Mouse (Mus musculus): ENCODE data around the gene Tmub1. TPM values are rescaled to one million over a fixed set of nuclear protein-coding genes. Genes with fewer than 3 reads are reported as not detected.

The Tmub1 gene
- polyA plus RNA-seq, 1 experiment from 2014 or later, result 38.4 TPM

Other genes with a start within 250 kb of the Tmub1 start
- gene Kcnh2, start 96.2 kb downstream of the Tmub1 start, polyA plus RNA-seq (2016; fragmentation: Nextera tagmentation; extraction: Ambion mirVana), result 32.4 and 33.9 TPM in 2 replicates
- gene Nos3, start 83.0 kb downstream of the Tmub1 start, polyA plus RNA-seq (2016; fragmentation: Nextera tagmentation; extraction: Ambion mirVana), result 8.3 and 9.7 TPM in 2 replicates
- gene Atg9b, start 55.7 kb downstream of the Tmub1 start, polyA plus RNA-seq (2016; fragmentation: Nextera tagmentation; extraction: Ambion mirVana), result 0.21 and 0.75 TPM in 2 replicates
- 54.5 and 55.3 TPM in 2 replicates for gene Abcb8, start 54.2 kb downstream of the Tmub1 start, polyA plus RNA-seq (2016; fragmentation: Nextera tagmentation; extraction: Ambion mirVana)
- 0.20 and 0.54 TPM in 2 replicates for gene Asic3, start 34.5 kb downstream of the Tmub1 start, polyA plus RNA-seq (2016; fragmentation: Nextera tagmentation; extraction: Ambion mirVana)
- gene Cdk5, start 24.3 kb downstream of the Tmub1 start, polyA plus RNA-seq (2016; fragmentation: Nextera tagmentation; extraction: Ambion mirVana), result 46.4 and 61.4 TPM in 2 replicates
- 33.5 and 39.7 TPM in 2 replicates for gene Slc4a2, start 24.0 kb downstream of the Tmub1 start, polyA plus RNA-seq (2016; fragmentation: Nextera tagmentation; extraction: Ambion mirVana)
- gene Fastk, start 2.6 kb downstream of the Tmub1 start, polyA plus RNA-seq (2016; fragmentation: Nextera tagmentation; extraction: Ambion mirVana), result 114 and 127 TPM in 2 replicates
- gene Agap3, start 4.3 kb upstream of the Tmub1 start, polyA plus RNA-seq (2016; fragmentation: Nextera tagmentation; extraction: Ambion mirVana), result 31.9 and 36.5 TPM in 2 replicates
- gene Gbx1, start 79.3 kb upstream of the Tmub1 start, polyA plus RNA-seq (2016; fragmentation: Nextera tagmentation; extraction: Ambion mirVana), result 1.3 and 1.5 TPM in 2 replicates
- gene Asb10, start 93.1 kb upstream of the Tmub1 start, polyA plus RNA-seq (2016; fragmentation: Nextera tagmentation; extraction: Ambion mirVana), result 0.17 TPM in 1 of 2 replicates, not detected in the other
- 0.07 and 0.10 TPM in 2 replicates for gene 4931409K22Rik, start 109.0 kb upstream of the Tmub1 start, polyA plus RNA-seq (2016; fragmentation: Nextera tagmentation; extraction: Ambion mirVana)
- 125 and 159 TPM in 2 replicates for gene Abcf2, start 129.6 kb upstream of the Tmub1 start, polyA plus RNA-seq (2016; fragmentation: Nextera tagmentation; extraction: Ambion mirVana)
- gene Chpf2, start 138.9 kb upstream of the Tmub1 start, polyA plus RNA-seq (2016; fragmentation: Nextera tagmentation; extraction: Ambion mirVana), result 16.5 and 19.3 TPM in 2 replicates
- gene Smarcd3, start 176.6 kb upstream of the Tmub1 start, polyA plus RNA-seq (2016; fragmentation: Nextera tagmentation; extraction: Ambion mirVana), result 22.8 and 35.7 TPM in 2 replicates
- 27.3 and 28.8 TPM in 2 replicates for gene Nub1, start 237.7 kb upstream of the Tmub1 start, polyA plus RNA-seq (2016; fragmentation: Nextera tagmentation; extraction: Ambion mirVana)